Mouse (Mus musculus): ENCODE measurements around the gene Bcas1.

The Bcas1 gene

DNA sequence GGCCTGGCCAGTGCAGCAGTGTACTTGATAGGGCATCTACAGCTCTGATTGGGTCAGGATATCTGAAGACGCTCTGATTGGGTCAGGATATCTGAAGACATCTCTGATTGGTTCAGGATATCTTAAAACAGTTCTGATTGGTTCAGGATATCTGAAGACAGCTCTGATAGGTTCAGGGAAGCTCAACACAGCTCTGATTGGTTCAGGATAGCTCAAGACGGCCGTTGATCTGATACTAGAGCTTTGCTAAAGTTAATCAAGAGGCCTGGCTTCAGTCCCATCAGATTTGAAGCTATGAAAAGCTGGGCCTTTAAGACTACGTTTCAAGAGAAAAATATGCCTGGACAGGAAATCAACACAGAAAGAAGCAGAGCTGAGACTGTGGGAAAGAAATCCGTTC lies 77.9 kb downstream of the Bcas1 start:
- DNase-seq (ENCODE audit: extremely low read depth, low read depth), result no peak

- no peak for DNase-seq (ENCODE audit: extremely low read depth, low read depth)
These were observed 78.5 kb downstream of the Bcas1 start for GRCm38 (mm10) chr2:170349096-170349495.

DNA sequence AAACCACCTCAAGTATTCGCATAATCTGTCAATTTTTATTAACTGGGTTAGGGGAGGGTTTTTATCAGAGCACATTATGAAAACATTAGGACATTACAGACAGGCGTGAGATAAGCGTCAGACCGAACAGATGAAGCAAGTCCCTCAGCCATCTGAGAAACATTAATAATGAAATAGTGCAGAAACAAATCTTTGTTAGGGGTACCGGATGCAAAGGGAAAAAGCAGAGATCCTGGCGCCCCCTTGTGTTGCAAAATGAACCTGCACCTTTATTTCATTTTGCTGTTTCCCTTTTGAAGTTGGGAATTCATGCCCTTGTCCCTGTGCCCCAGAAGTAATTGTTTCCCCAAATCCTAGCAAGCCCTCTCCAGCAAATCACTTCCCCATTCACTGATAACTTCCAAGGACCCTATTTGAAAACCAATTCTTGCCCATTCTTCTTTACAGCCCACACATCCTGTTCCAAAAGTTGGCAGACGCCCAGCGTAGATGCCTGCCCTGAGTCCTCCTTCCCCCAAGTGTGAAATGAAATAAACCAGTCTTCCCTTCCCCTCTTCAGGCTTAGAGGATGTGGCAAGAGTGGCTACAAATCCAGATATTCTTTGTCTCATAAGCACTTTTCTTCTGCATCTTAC lies 80.4 kb downstream of the Bcas1 start:
- DNase-seq (ENCODE audit: extremely low read depth, low read depth), result no peak

- no peak for DNase-seq (ENCODE audit: extremely low read depth, low read depth)
These were observed 82.2 kb downstream of the Bcas1 start for GRCm38 (mm10) chr2:170345410-170345793.

GRCm38 (mm10) chr2:170344502-170345409 lies 82.9 kb downstream of the Bcas1 start:
- DNase-seq (ENCODE audit: extremely low read depth, low read depth), result no peak

DNA sequence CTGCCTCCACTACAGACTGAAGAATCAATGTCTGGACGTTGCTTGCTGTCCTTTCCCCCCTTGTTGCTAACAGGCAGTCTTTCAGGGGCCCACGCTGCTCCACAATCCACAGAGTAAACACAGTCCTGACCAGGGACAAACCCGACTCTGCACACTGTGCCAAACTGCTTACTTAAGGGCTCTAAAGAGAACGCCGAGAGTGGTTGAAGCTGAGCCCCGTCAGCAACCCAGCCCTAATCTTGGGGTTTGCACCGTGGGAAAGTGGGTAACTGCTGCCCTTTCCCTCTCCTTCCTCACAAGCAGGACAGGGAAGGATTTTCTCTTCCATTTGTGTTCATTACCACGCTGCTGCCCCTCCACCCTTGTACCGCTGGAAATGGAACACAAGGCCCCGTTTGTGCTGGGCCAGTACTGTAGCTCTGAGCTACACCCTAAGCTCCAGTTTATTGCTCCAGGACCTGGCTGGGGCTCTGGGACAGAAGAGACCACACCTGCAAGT lies 83.8 kb downstream of the Bcas1 start:
- DNase-seq (ENCODE audit: extremely low read depth, low read depth), result no peak

- no peak for DNase-seq (ENCODE audit: extremely low read depth, low read depth)
These were observed 84.4 kb downstream of the Bcas1 start for GRCm38 (mm10) chr2:170343133-170343818.

- no peak for DNase-seq (ENCODE audit: extremely low read depth, low read depth)
These were observed 85.3 kb downstream of the Bcas1 start for GRCm38 (mm10) chr2:170342312-170342830.

DNA sequence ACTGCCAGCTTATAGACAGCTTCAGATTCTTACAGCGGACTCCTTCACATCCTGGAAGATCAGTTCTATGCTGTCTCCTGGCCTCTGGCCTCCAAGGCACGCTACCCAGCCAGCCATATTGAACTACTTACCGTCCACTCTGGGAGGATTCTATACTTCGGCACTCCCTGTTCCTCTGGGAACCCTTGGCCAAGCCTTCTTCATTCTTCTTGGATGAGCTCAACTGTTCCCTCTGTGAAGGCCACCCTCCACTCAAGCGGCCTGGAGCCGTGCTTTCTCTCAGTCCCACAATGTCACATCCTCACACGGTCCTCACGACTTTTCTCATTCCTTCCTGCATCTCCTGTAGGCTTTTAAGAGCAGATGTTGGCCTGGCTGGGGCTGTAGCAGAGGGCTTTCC lies 86.5 kb downstream of the Bcas1 start:
- DNase-seq (ENCODE audit: extremely low read depth, low read depth), result no peak

DNA sequence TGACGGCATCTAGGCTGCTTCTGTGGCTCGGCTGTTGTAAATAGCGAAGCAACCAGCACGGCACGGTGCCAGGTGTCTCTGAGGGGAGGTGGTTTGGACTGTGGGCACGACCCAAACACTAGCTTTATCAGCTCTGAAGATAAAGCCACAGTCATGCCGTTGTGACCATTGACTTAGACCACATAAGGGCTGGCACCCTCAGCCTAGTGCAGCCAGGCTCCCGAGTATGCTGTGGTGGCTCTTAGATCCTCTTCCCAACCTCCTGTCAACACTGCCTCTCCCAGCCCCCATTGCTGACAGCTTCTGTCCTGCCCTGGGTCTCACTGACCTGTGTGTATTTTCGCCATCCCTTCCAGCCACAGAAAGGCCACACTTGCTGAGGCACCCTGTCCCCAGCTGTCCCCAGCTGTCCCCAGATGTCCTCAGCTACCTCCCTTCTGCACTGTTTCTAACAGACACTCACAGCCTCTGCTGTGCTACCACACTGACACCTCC lies 91.3 kb downstream of the Bcas1 start:
- DNase-seq (ENCODE audit: extremely low read depth, low read depth), result no peak

DNA sequence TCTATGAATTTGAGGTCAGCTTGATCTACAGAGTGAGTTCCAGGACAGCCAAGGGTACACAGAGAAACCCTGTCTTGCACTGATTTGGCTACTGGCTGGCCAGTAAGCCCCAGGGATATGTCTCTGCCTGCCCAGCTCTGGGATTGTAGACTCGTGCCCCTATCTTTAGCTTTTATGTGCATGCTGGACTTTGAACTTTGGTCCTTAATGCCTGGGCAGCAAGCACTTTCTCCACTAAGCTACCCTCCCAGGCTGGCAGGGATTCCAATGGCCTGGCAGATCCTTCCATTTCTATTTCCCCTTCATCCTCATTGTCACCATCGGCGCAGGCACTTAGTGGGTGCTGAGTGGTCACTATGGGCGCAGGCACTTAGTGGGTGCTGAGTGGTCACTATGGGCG lies 92.5 kb downstream of the Bcas1 start:
- DNase-seq (ENCODE audit: extremely low read depth, low read depth), result no peak

DNA sequence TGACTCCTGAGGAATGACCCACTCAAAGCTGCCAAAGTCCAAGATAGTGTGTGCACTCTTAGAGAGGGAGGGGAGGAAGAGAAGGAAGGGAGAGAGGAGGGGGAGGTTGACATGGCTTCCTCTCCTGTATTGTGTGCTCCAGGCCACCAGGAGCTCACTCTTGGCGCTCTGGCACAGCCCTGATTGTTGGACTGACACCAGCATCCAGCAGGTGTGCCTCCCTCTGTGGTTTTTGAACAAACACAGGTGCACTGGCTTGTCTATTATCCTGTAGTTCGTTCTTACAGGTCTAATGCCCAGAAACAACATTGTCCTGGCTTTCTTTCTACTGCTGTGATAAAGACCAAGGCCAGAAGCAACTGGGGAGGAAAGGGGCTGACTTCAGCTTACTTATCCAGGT lies 95.8 kb downstream of the Bcas1 start:
- DNase-seq (ENCODE audit: extremely low read depth, low read depth), result no peak

- no peak for DNase-seq (ENCODE audit: extremely low read depth, low read depth)
These were observed 97.2 kb downstream of the Bcas1 start for GRCm38 (mm10) chr2:170330466-170330865.

- DNase-seq (ENCODE audit: extremely low read depth, low read depth), result no peak
These were observed 97.7 kb downstream of the Bcas1 start for GRCm38 (mm10) chr2:170329921-170330320.

GRCm38 (mm10) chr2:170323925-170324347 lies 103.7 kb downstream of the Bcas1 start:
- no peak for DNase-seq (ENCODE audit: extremely low read depth, low read depth)

- no peak for DNase-seq (ENCODE audit: extremely low read depth, low read depth)
These were observed 105.6 kb downstream of the Bcas1 start for GRCm38 (mm10) chr2:170322013-170322414.

DNA sequence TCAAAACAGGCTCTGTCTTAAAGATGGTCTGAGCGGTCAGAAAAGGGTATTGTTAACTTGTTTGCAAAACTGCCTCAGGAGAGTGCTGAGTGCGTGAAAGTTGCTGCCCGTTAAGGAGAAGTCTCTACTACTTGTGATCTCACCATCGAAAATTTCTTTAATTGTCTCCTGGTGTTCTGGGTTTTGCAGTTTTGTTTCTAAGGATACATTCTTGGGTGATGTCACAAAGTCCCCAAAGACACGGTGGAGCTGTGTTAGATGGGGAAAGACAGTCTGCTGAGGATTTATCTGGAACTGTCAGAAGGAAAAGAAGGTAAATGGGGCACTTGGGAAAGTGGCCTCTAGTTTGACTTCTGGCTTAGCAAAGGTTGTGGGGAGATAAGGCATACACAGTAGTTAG lies 106.1 kb downstream of the Bcas1 start:
- no peak for DNase-seq (ENCODE audit: extremely low read depth, low read depth)

DNA sequence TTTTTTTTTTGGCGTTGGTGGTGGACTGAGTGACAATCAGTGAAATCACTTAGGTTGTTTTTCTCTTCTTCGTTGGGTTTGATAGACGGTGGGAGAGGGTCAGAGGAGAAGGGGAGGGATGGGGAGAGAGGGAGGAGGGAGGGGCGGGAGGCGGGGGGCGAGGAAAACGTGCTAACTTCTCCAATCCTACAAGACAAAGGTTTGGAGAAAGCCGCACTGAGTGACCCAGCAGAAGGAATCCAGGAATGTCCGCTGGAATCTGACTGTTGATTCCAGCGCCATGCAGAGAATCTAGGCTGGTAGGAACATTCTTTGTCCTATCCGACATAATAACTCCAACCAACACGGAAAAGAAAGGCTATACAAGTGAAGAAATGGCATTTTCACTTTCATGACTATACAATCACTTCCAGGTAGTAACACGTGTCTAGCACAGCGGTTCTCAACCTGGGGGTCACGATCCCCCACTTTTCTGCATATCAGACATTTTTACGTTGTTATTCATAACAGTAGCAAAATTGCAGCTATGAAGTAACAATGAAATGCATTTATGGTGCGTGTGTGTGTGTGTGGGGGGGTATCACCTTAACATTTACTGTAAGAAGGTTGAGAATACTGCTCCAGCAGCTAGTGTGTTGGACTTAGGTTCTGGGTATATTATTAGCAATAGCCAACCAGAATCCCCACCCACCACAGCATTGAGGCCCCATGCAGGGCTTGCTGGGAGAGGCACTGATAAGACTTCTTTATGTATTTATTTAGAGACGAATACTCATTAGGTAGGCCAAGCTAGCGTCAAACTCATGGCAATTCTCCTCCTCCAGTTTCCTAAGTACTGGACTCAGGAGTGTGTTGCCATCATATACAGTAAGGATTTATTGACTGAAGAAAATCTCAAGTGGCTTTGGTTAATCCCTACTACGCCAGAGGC lies 107.8 kb downstream of the Bcas1 start:
- no peak for DNase-seq (ENCODE audit: extremely low read depth, low read depth)

GRCm38 (mm10) chr2:170318713-170319532 lies 108.7 kb downstream of the Bcas1 start:
- no peak for DNase-seq (ENCODE audit: extremely low read depth, low read depth)

GRCm38 (mm10) chr2:170316774-170317173 lies 110.9 kb downstream of the Bcas1 start:
- DNase-seq (ENCODE audit: extremely low read depth, low read depth), result no peak
